Mouse (Mus musculus): ENCODE measurements around the gene Myo1e. TPM values are rescaled to one million over a fixed set of nuclear protein-coding genes. Genes with fewer than 3 reads are reported as not detected.

Gene Myo1e
- polyA plus RNA-seq, 1 experiment = not detected

GRCm38 (mm10) chr9:70232044-70233010 lies 25.2 kb downstream of the Myo1e start:
- H3K4me3 ChIP-seq (ENCODE audit: insufficient read depth, low read depth, low read length) = no peak overlapping the region
- TF ChIP-seq POLR2A (IDR thresholded peaks at IDR 0.05; ENCODE audit: insufficient read depth, low read depth, low read length) = no peak
- no peak for TF ChIP-seq CTCF (IDR thresholded peaks at IDR 0.05; ENCODE audit: insufficient read depth, low read depth, low read length)
- H3K27ac ChIP-seq (ENCODE audit: insufficient read depth, low read depth, low read length) = no peak overlapping the region
- H3K4me1 ChIP-seq (ENCODE audit: control insufficient read depth, insufficient read depth, low read length) = peaks cover 2% of the 10 kb centered on the region; the same call in 1 of the 2 replicates
- 71% methylated on average over 10 of the region's 10 CpGs for WGBS

- Histone ChIP-seq H3K27ac (ENCODE audit: insufficient read depth, low read depth, low read length) (no peak overlapping the region), H3K4me3 (ENCODE audit: insufficient read depth, low read depth, low read length) (no peak overlapping the region), H3K4me1 (ENCODE audit: control insufficient read depth, insufficient read depth, low read length) (0 out of 2 replicates have a peak, but pooled peaks cover 2% of the 10 kb centered on the region)
- WGBS = 80% methylated on average over 3 of the region's 3 CpGs
- TF ChIP-seq POLR2A (IDR thresholded peaks at IDR 0.05; ENCODE audit: insufficient read depth, low read depth, low read length) = no peak
- TF ChIP-seq CTCF (IDR thresholded peaks at IDR 0.05; ENCODE audit: insufficient read depth, low read depth, low read length) = no peak
These were observed 30.0 kb downstream of the Myo1e start for GRCm38 (mm10) chr9:70237136-70237535.

DNA sequence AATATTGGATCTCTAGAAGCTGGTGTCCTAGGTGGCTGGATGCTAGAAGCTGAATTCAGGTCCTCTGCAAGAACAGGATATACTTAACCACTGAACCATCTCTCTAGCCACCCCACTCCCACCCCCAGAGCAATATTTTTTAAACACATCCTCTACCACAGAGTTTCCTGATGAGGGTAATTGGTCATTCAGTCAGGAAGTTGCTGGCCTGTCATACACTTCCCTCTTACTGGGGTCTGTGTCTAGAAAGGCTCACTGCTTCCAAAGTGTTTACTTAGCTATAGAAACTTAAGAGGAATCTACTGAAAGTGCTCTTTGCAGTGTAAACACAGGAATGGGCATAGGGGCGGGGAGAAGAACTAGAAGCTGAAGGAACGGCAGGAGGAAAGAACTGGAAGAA lies 30.4 kb downstream of the Myo1e start:
- TF ChIP-seq CTCF (IDR thresholded peaks at IDR 0.05; ENCODE audit: insufficient read depth, low read depth, low read length) (no peak), POLR2A (IDR thresholded peaks at IDR 0.05; ENCODE audit: insufficient read depth, low read depth, low read length) (no peak)
- WGBS = 86% methylated on average over 2 of the region's 2 CpGs
- H3K4me1 ChIP-seq (ENCODE audit: control insufficient read depth, insufficient read depth, low read length) = peaks cover 5% of the 10 kb centered on the region; the same call in 1 of the 2 replicates
- H3K27ac ChIP-seq (ENCODE audit: insufficient read depth, low read depth, low read length) = no peak overlapping the region
- H3K4me3 ChIP-seq (ENCODE audit: insufficient read depth, low read depth, low read length) = no peak overlapping the region

DNA sequence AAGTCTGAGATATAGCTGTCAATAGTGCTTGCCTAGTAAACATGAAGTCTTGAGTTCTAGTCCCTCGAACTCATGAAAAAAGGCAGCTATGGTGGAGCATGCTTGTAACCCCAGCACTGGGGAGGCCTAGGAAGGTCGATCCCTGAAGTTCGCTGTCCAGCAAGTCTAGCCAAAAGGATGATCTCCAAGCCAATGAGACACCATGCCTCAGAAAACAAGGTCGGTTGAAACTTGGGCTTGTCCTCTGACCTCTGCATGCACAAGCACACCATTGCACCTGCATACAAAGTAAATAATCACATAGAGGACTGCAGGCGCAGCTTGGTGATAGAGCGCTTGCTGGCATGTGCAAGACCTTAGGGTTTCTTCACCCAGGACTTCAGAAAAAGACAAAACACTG lies 31.2 kb downstream of the Myo1e start:
- no peak overlapping the region for H3K27ac ChIP-seq (ENCODE audit: insufficient read depth, low read depth, low read length)
- 95% methylated on average over 6 of the region's 6 CpGs for WGBS
- TF ChIP-seq POLR2A (IDR thresholded peaks at IDR 0.05; ENCODE audit: insufficient read depth, low read depth, low read length) (no peak), CTCF (IDR thresholded peaks at IDR 0.05; ENCODE audit: insufficient read depth, low read depth, low read length) (no peak)

DNA sequence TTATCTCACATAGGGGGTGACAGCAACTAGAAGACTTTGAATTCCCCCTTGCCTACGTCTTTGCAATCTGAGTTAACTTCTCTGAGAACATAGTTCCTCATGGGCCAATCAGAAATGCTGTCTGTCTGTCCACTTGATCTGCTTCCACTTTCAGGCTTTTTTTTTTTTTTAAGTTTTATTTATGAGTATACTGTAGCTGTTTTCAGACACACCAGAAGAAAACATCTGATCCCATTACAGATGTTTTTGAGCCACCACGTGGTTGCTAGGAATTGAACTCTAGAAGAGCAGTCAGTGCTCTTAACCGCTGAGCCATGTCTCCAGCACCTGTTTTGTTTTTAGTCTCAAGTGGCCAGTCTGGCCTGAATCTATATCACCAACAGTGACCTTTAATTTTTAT lies 32.1 kb downstream of the Myo1e start:
- TF ChIP-seq POLR2A (IDR thresholded peaks at IDR 0.05; ENCODE audit: insufficient read depth, low read depth, low read length) (no peak), CTCF (IDR thresholded peaks at IDR 0.05; ENCODE audit: insufficient read depth, low read depth, low read length) (no peak)
- Histone ChIP-seq H3K4me1 (ENCODE audit: control insufficient read depth, insufficient read depth, low read length) (peaks cover 11% of the 10 kb centered on the region; the same call in 1 of the 2 replicates), H3K4me3 (ENCODE audit: insufficient read depth, low read depth, low read length) (no peak overlapping the region), H3K27ac (ENCODE audit: insufficient read depth, low read depth, low read length) (no peak overlapping the region)
- 83% methylated on average over 3 of the region's 3 CpGs for WGBS

More for the DNA sequence above, 31.2 kb downstream of the Myo1e start:
- Histone ChIP-seq H3K4me1 (ENCODE audit: control insufficient read depth, insufficient read depth, low read length) (peaks cover 10% of the 10 kb centered on the region; the same call in 1 of the 2 replicates), H3K4me3 (ENCODE audit: insufficient read depth, low read depth, low read length) (no peak overlapping the region)

DNA sequence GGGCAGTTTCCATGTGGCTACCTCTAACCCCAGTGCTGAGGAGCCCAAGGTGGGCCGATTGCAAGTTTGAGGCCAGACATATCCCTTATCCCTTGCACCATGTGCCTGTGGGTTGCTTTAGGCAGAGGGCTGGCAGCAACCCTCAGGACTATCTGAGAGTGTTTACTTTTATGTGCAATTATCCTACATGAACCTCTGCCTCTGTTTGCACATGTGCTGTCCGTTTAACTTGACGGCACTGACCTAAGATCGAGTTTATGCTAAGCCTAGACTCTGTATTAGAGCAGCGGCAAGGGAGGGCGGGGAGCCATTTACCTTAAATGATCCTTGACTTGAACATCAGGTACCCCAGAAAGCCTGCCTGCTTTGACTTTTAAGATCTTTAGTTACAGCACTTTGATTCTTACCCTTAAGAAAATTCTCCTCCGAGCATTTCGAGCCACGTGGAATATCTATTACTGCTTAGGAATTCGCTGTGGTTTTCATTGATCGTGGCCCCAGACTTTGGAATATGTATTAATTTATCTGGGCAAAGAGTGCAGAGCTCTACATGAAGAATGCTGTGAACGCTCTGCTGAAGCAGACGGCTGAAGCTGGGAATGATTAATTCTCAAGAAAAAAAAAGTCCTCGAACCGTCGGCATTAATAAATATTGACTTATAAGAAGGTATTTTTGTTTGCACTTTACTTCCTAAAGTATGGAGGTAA lies 33.7 kb downstream of the Myo1e start:
- no peak overlapping the region for H3K27ac ChIP-seq (ENCODE audit: insufficient read depth, low read depth, low read length)
- no peak overlapping the region for H3K4me3 ChIP-seq (ENCODE audit: insufficient read depth, low read depth, low read length)
- H3K4me1 ChIP-seq (ENCODE audit: control insufficient read depth, insufficient read depth, low read length) = peaks cover 9% of the 10 kb centered on the region; the same call in 1 of the 2 replicates
- WGBS = 88% methylated on average over 16 of the region's 16 CpGs
- no peak for TF ChIP-seq POLR2A (IDR thresholded peaks at IDR 0.05; ENCODE audit: insufficient read depth, low read depth, low read length)

DNA sequence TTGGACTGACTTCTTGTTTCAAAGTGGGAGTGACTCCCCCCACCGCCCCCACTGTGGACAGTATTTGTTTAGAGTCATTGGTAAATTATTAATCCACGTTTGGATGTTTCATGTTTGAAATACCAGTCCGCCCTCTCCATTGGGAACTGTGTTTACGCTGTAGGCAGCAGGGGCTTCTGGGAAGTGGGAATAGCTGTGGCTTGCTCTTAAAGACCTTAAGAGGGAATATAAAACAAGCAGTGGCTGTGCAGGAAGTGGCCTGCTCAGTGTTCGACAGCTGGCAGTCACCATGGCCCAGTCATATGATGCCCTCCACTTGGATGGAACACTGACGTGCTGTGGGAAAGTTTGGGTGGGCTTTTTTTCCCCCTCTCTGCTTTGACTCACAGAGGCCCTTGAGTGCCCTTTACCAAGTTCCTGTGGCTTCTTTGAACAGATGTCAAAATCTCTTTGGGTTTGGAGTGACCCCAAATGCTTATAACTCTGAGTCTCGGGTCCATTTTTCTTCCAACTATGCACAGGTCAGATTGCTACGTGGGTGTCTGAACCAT lies 34.3 kb downstream of the Myo1e start:
- Histone ChIP-seq H3K27ac (ENCODE audit: insufficient read depth, low read depth, low read length) (no peak overlapping the region), H3K4me3 (ENCODE audit: insufficient read depth, low read depth, low read length) (no peak overlapping the region), H3K4me1 (ENCODE audit: control insufficient read depth, insufficient read depth, low read length) (peaks cover 9% of the 10 kb centered on the region; the same call in 1 of the 2 replicates)
- WGBS = 80% methylated on average over 8 of the region's 8 CpGs
- TF ChIP-seq POLR2A (IDR thresholded peaks at IDR 0.05; ENCODE audit: insufficient read depth, low read depth, low read length) (no peak), CTCF (IDR thresholded peaks at IDR 0.05; ENCODE audit: insufficient read depth, low read depth, low read length) (no peak)

DNA sequence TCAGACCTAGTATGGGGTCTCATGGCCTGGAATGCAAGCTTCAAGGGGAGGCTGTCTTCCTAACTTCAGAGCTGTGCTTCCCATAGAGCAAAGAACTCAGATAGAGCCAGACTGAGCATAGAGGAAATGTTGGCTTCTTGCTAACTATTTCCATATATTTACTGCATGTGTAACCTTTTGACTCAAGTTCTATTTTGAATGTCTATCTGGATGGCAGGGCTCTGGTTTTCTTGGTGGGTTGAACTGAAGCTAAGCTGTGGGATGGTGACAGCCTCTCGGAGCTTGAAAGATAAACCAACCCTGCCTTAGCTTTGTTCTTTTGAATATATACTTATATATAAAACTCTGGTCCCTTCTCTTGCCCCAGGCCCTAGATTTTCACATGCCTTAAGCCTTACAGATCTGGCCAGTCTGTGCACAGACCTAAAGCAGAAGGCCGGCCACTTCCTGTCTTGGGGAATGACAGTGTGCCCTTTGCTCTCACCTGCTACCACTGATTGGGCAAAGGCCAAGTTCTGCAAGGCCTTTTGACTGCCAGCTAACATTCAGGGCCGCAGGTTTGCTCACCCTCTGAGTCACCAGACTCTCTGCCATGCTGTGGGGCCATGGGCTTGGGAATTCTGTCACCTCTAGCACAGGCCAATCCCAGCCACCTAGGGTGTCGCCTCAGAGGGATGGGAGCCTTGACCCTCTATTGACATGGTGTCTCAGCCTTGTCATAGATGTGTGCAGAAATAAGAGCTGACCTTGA lies 35.1 kb downstream of the Myo1e start:
- H3K4me1 ChIP-seq (ENCODE audit: control insufficient read depth, insufficient read depth, low read length) = peaks cover 9% of the 10 kb centered on the region; the same call in 1 of the 2 replicates
- H3K27ac ChIP-seq (ENCODE audit: insufficient read depth, low read depth, low read length) = no peak overlapping the region
- TF ChIP-seq CTCF (IDR thresholded peaks at IDR 0.05; ENCODE audit: insufficient read depth, low read depth, low read length) = no peak
- WGBS = 90% methylated on average over 4 of the region's 4 CpGs
- H3K4me3 ChIP-seq (ENCODE audit: insufficient read depth, low read depth, low read length) = no peak overlapping the region
